In genomic region chr3:146375224-146375657, GRCm38 (mm10) we compare ENCODE assay signal across 14 mouse cellular contexts. TPM values are rescaled to one million over a fixed set of nuclear protein-coding genes. Genes with fewer than 3 reads are reported as not detected.
DNase-seq lines count a peak whose midpoint lies in the region; ATAC-seq lines count a peak whose summit lies in the region.
"Had no signal": no experiment of that assay in that cellular context is flagged by ENCODE, and none has a peak within 500 bp of the region (broad histone marks: within the 10 kb centered on the region; RNA-seq: fewer than 3 reads in every experiment).

No protein-coding gene starts in this region.

- H3K9me3 ChIP-seq in kidney, embryonic 16.5 days (ENCODE audit: low read length): no peaks in the 10 kb centered on the region
- H3K9me3 ChIP-seq in forebrain, embryonic 10.5 days: no peaks in the 10 kb centered on the region
- H3K9me3 ChIP-seq in limb, embryonic 13.5 days: no peaks in the 10 kb centered on the region

- DNase-seq in kidney, postnatal 36 days: no peak
- peak; percentile 63 for DNase-seq in embryo, embryonic 10 days (ENCODE audit: low spot score)
- peak; percentile 61 for DNase-seq in forebrain, embryonic 10.5 days (ENCODE audit: extremely low spot score, low spot score)
- no peak for DNase-seq in thymus, postnatal 0 days (ENCODE audit: low spot score)
- no peak for DNase-seq in heart, adult 8-10 months (ENCODE audit: low spot score)
- DNase-seq: cerebellum, postnatal 14 days; gastrocnemius, postnatal 10 days; layer of hippocampus, adult 9-11 months; thymus, postnatal 36 days had no signal

- peak; percentile 52 for ATAC-seq in kidney, embryonic 16.5 days (ENCODE audit: low FRiP score, low TSS enrichment)
- ATAC-seq in limb, embryonic 13.5 days (ENCODE audit: low FRiP score, low read depth): no peak
- ATAC-seq in granulocyte monocyte progenitor cell, adult 5-6 weeks (replicated peaks; ENCODE audit: poor library complexity, severe bottlenecking): no peak
- ATAC-seq: intestine, embryonic 16.5 days had no signal

- H3K27ac ChIP-seq in kidney, embryonic 16.5 days (ENCODE audit: low read length): no peak overlapping the region
- H3K27ac ChIP-seq in forebrain, embryonic 10.5 days: peak overlapping the region; percentile 48
- peak overlapping the region; percentile 10; the same call in 1 of the 2 replicates for H3K27ac ChIP-seq in limb, embryonic 13.5 days

- H3K4me2 ChIP-seq in kidney, embryonic 16.5 days (replicated peaks; ENCODE audit: low read depth, low read length): no peak overlapping the region
- no peak overlapping the region for H3K4me2 ChIP-seq in limb, embryonic 13.5 days (replicated peaks)

- no peaks in the 10 kb centered on the region for H3K27me3 ChIP-seq in kidney, embryonic 16.5 days (ENCODE audit: insufficient read depth, low read length)
- H3K27me3 ChIP-seq in forebrain, embryonic 10.5 days (ENCODE audit: poor library complexity, severe bottlenecking): peaks cover 69% of the 10 kb centered on the region
- no peaks in the 10 kb centered on the region for H3K27me3 ChIP-seq in limb, embryonic 13.5 days

- H3K4me3 ChIP-seq in kidney, embryonic 16.5 days (ENCODE audit: low read length): no peak overlapping the region
- no peak overlapping the region for H3K4me3 ChIP-seq in forebrain, embryonic 10.5 days
- H3K4me3 ChIP-seq in limb, embryonic 13.5 days: no peak overlapping the region
- H3K4me3 ChIP-seq: erythroblast, embryonic 14.5 days had no signal

- 57% methylated on average over 4 of the region's 4 CpGs for WGBS in kidney, embryonic 16.5 days
- WGBS in forebrain, embryonic 10.5 days: 17% methylated on average over 4 of the region's 4 CpGs
- WGBS in limb, embryonic 13.5 days: 61% methylated on average over 4 of the region's 4 CpGs

- H3K9ac ChIP-seq in kidney, embryonic 16.5 days (replicated peaks; ENCODE audit: low read length): no peak overlapping the region
- no peak overlapping the region for H3K9ac ChIP-seq in limb, embryonic 13.5 days

- 0 out of 2 replicates have a peak, but pooled peaks cover 2% of the 10 kb centered on the region for H3K4me1 ChIP-seq in kidney, embryonic 16.5 days (ENCODE audit: insufficient read depth, low read length)
- H3K4me1 ChIP-seq in forebrain, embryonic 10.5 days: peaks cover 56% of the 10 kb centered on the region
- H3K4me1 ChIP-seq in limb, embryonic 13.5 days: no peaks in the 10 kb centered on the region; the same call in 1 of the 2 replicates

- H3K36me3 ChIP-seq in kidney, embryonic 16.5 days (ENCODE audit: insufficient read depth, low read length): no peaks in the 10 kb centered on the region
- H3K36me3 ChIP-seq in forebrain, embryonic 10.5 days (replicated peaks): no peaks in the 10 kb centered on the region
- H3K36me3 ChIP-seq in limb, embryonic 13.5 days: no peaks in the 10 kb centered on the region

RNA-seq across cellular contexts. Expression of gene Ssx2ip, which starts 29.2 kb away (rescaled TPM):
- 22.4 and 22.9 TPM in 2 replicates for polyA plus RNA-seq in kidney, embryonic 16.5 days (2015; fragmentation: Nextera tagmentation; extraction: Ambion mirVana)
- 39.0 and 41.5 TPM in 2 replicates for polyA plus RNA-seq in forebrain, embryonic 10.5 days (2016; fragmentation: Nextera tagmentation; extraction: Ambion mirVana)
- polyA plus RNA-seq in limb, embryonic 13.5 days (2015; fragmentation: Nextera tagmentation; extraction: Ambion mirVana): 18.7 and 18.9 TPM in 2 replicates
- 12.8 and 13.2 TPM in 2 replicates for polyA plus RNA-seq in thymus, postnatal 0 days (2015; fragmentation: Nextera tagmentation; extraction: Ambion mirVana)
- 7.6 and 13.9 TPM in 2 replicates for total RNA-seq in granulocyte monocyte progenitor cell, adult 5-6 weeks (2014; fragmentation: Nextera tagmentation)
- total RNA-seq in granulocyte monocyte progenitor cell, adult 5-6 weeks (2017): 17.7 and 19.8 TPM in 2 replicates
- total RNA-seq in heart, adult 8-10 months (2022): 10 to 100 TPM; 13.1 to 17.5 (median 15.3) TPM

Comparison
In these comparisons a context has a peak if more than half of its experiments do, and no peak if none do; other contexts are left out.
1. DNase-seq: peak in embryo, embryonic 10 days (single experiment) and forebrain, embryonic 10.5 days (single experiment); none in kidney, postnatal 36 days (0 of 2), thymus, postnatal 0 days (single experiment) and heart, adult 8-10 months (single experiment).